ENCODE assay signal across 8 mouse cellular contexts in the genomic region with DNA sequence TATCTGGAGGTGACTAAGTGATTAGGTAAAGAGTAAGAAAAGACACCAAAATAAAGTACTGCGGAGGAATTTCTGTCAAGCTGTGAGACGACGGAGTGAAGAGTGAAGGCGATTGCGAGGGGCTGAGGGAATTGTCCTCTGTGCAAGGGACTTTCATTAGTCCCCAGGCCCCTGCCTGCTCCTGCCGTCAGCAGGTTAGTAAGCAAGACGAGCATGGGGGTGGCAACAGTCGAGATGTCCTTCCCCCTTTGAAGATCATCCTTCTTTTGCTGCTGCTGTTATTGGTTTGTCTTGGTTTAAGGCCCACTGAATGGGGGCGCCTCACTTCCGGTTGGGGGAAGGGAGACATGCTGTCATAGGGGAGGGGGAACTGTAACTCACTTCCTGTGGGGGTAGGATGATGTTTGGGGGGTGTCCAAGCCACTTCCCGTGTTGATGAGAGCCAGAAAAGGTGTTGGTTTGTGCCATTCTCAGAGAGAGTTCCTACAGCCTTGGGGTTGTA. TPM values are rescaled to one million over a fixed set of nuclear protein-coding genes. Genes with fewer than 3 reads are reported as not detected.
DNase-seq lines count a peak whose midpoint lies in the region; ATAC-seq and TF ChIP-seq lines count a peak whose summit lies in the region.

No protein-coding gene starts in this region.

- no peaks in the 10 kb centered on the region for H3K9me3 ChIP-seq in ES-E14 (ENCODE audit: control insufficient read depth, insufficient read depth, low read depth, low read length)
- H3K9me3 ChIP-seq in forebrain, embryonic 15.5 days, result no peaks in the 10 kb centered on the region
- no peaks in the 10 kb centered on the region for H3K9me3 ChIP-seq in hindbrain, embryonic 10.5 days
- no peaks in the 10 kb centered on the region for H3K9me3 ChIP-seq in lung, postnatal 0 days (ENCODE audit: low read length)

- H3K4me3 ChIP-seq in ES-E14 (ENCODE audit: insufficient read depth in 1 of 2, low read depth in 1 of 2, low read length in 2 of 2, poor library complexity in 1 of 2, severe bottlenecking in 1 of 2), result peak overlapping the region; percentile 72 to 87
- H3K4me3 ChIP-seq in forebrain, embryonic 15.5 days, result peak overlapping the region; percentile 78
- peak overlapping the region; percentile 81 for H3K4me3 ChIP-seq in hindbrain, embryonic 10.5 days
- H3K4me3 ChIP-seq in lung, postnatal 0 days (ENCODE audit: low read depth, low read length), result peak overlapping the region; percentile 90

- TF ChIP-seq CTCF in lung, postnatal 0 days (IDR thresholded peaks at IDR 0.05), result no peak

- in situ Hi-C loops in ES-E14 (cut with MboI; ENCODE audit: low sequenced_read_pairs in 2 of 2, unreplicated experiment in 2 of 2), result loop anchor here in 1 of 2 experiments (10.0 kb wide), 1 partner anchor 136 kb away; no protein-coding TSS in a partner anchor

- peak overlapping the region; percentile 68 for H3K27ac ChIP-seq in ES-E14 (ENCODE audit: insufficient read depth, low read depth, low read length, poor library complexity, severe bottlenecking)
- peak overlapping the region; percentile 96 for H3K27ac ChIP-seq in forebrain, embryonic 15.5 days (replicated peaks)
- peak overlapping the region; percentile 94 for H3K27ac ChIP-seq in hindbrain, embryonic 10.5 days
- H3K27ac ChIP-seq in lung, postnatal 0 days (ENCODE audit: low read length), result peak overlapping the region; percentile 91

- H3K27me3 ChIP-seq in forebrain, embryonic 15.5 days, result no peaks in the 10 kb centered on the region
- H3K27me3 ChIP-seq in hindbrain, embryonic 10.5 days (ENCODE audit: insufficient read depth, poor library complexity, severe bottlenecking), result no peaks in the 10 kb centered on the region
- no peaks in the 10 kb centered on the region for H3K27me3 ChIP-seq in lung, postnatal 0 days (replicated peaks; ENCODE audit: insufficient read depth, low read length)

- H3K4me1 ChIP-seq in ES-E14 (ENCODE audit: control insufficient read depth in 2 of 2, insufficient read depth in 2 of 2, low read length in 2 of 2, poor library complexity in 1 of 2), result peaks cover 0 to 5% of the 10 kb centered on the region in 2 experiments; a peak in 2 of 4 replicates
- H3K4me1 ChIP-seq in forebrain, embryonic 15.5 days, result peaks cover 47% of the 10 kb centered on the region
- peaks cover 46% of the 10 kb centered on the region for H3K4me1 ChIP-seq in hindbrain, embryonic 10.5 days (replicated peaks)
- H3K4me1 ChIP-seq in lung, postnatal 0 days (ENCODE audit: insufficient read depth, low read depth, low read length), result peaks cover 13% of the 10 kb centered on the region; the same call in 1 of the 2 replicates

- peak; percentile 51 for ATAC-seq in forebrain, embryonic 15.5 days (replicated peaks)
- peak; percentile 21 for ATAC-seq in lung, postnatal 0 days

- DNase-seq in ES-E14 (ENCODE audit: low read depth, low spot score), result no peak
- DNase-seq in cerebellum, adult 11-12 months, result peak; percentile 81
- DNase-seq in hindbrain, embryonic 10.5 days (ENCODE audit: low spot score), result peak; percentile 85
- peak; percentile 79 to 85 for DNase-seq in layer of hippocampus, postnatal 10 days (ENCODE audit: low spot score in 2 of 2)
- peak; percentile 88 for DNase-seq in lung, postnatal 0 days (ENCODE audit: low spot score)
- peak; percentile 45 for DNase-seq in ovary, postnatal 10 days (ENCODE audit: low spot score)
- peak; percentile 90 to 93 for DNase-seq in thymus, postnatal 36 days

- TF ChIP-seq EP300 in lung, postnatal 0 days (IDR thresholded peaks at IDR 0.05), result peak; percentile 26; the same call in 1 of the 2 replicates

- peak overlapping the region; percentile 72 for H3K9ac ChIP-seq in ES-E14 (ENCODE audit: insufficient read depth, low read depth, low read length, poor library complexity, severe bottlenecking)
- H3K9ac ChIP-seq in forebrain, embryonic 15.5 days (replicated peaks), result peak overlapping the region; percentile 70
- peak overlapping the region; percentile 39 for H3K9ac ChIP-seq in lung, postnatal 0 days (replicated peaks; ENCODE audit: low read depth)

- under 1% methylated on average over 11 of the region's 11 CpGs for WGBS in forebrain, embryonic 15.5 days
- WGBS in hindbrain, embryonic 10.5 days, result under 1% methylated on average over 11 of the region's 11 CpGs
- 0% methylated on average over 11 of the region's 11 CpGs for WGBS in lung, postnatal 0 days

- peak overlapping the region; percentile 88 for H3K4me2 ChIP-seq in forebrain, embryonic 15.5 days (replicated peaks)
- H3K4me2 ChIP-seq in lung, postnatal 0 days (replicated peaks; ENCODE audit: low read depth, low read length), result peak overlapping the region; percentile 57

- H3K36me3 ChIP-seq in ES-E14 (ENCODE audit: control insufficient read depth, insufficient read depth, low read length, poor library complexity, severe bottlenecking), result no peaks in the 10 kb centered on the region
- no peaks in the 10 kb centered on the region for H3K36me3 ChIP-seq in forebrain, embryonic 15.5 days
- no peaks in the 10 kb centered on the region for H3K36me3 ChIP-seq in hindbrain, embryonic 10.5 days
- no peaks in the 10 kb centered on the region for H3K36me3 ChIP-seq in lung, postnatal 0 days (ENCODE audit: insufficient read depth, low read length)

TF ChIP-seq in ES-E14, 5 proteins besides CTCF, POLR2A, EP300 and RAD21:
- peak; percentile 60; the same call in 1 of the 2 replicates for TF ChIP-seq CHD2 (IDR thresholded peaks at IDR 0.05; ENCODE audit: low read depth, low read length)
- no peak for TF ChIP-seq ZNF384 (IDR thresholded peaks at IDR 0.05; ENCODE audit: low read depth, low read length)
- TF ChIP-seq MAFK (IDR thresholded peaks at IDR 0.05; ENCODE audit: insufficient read depth, low read depth, low read length), result 0 out of 2 replicates have a peak, but pooled peaks have one; percentile 5

RNA-seq across cellular contexts. Expression of a gene that starts 0.4 kb away (rescaled TPM):
- 11.5 and 12.2 TPM in 2 replicates for total RNA-seq in ES-E14 (2012; rRNA removed)
- 85.9 and 91.2 TPM in 2 replicates for polyA plus RNA-seq in forebrain, embryonic 15.5 days (2015; fragmentation: Nextera tagmentation; extraction: Ambion mirVana)
- polyA plus RNA-seq in hindbrain, embryonic 10.5 days (2016; fragmentation: Nextera tagmentation; extraction: Ambion mirVana), result 66.9 and 70.3 TPM in 2 replicates
- 10 to 100 TPM; 60.3 to 62.8 TPM for total RNA-seq in layer of hippocampus, postnatal 10 days (2021)
- polyA plus RNA-seq in lung, postnatal 0 days (2015; fragmentation: Nextera tagmentation; extraction: Ambion mirVana), result 22.2 and 25.6 TPM in 2 replicates

RNA-seq across cellular contexts. Expression of a gene that starts 0.9 kb away (rescaled TPM):
- total RNA-seq in ES-E14 (2012; rRNA removed), result 14.5 and 15.5 TPM in 2 replicates
- polyA plus RNA-seq in forebrain, embryonic 15.5 days (2015; fragmentation: Nextera tagmentation; extraction: Ambion mirVana), result 4.6 and 4.9 TPM in 2 replicates
- 5.1 and 8.0 TPM in 2 replicates for polyA plus RNA-seq in hindbrain, embryonic 10.5 days (2016; fragmentation: Nextera tagmentation; extraction: Ambion mirVana)
- total RNA-seq in layer of hippocampus, postnatal 10 days (2021), result 10 to 100 TPM; 30.1 to 34.4 TPM
- 19.2 and 21.9 TPM in 2 replicates for polyA plus RNA-seq in lung, postnatal 0 days (2015; fragmentation: Nextera tagmentation; extraction: Ambion mirVana)
